Mouse (Mus musculus) embryonic facial prominence, embryonic 14.5 days (tissue): Measurements from ENCODE around the gene Hip1. TPM values are rescaled to one million over a fixed set of nuclear protein-coding genes. Genes with fewer than 3 reads are reported as not detected.
A peak's percentile ranks its signal among the peaks of the same experiment; 100 is the strongest.

Experiments
- ATAC-seq: fragments of 200-750 bp; cut with Nextera tagmentation; 2 replicates; pipeline ENCODE4 v1.8.0; 2017; ENCODE audit warnings: low read depth, moderate number of reproducible peaks, moderate TSS enrichment
- DNase-seq: peaks from one replicate; pipeline ENCODE4 v3.0.0-alpha.2; 2015; ENCODE audit warnings: low spot score
- H3K27ac ChIP-seq: fragments of 300-500 bp; sonication (generic); replicated peaks from 2 replicates; pipeline ENCODE4 v1.5.1; 2014; ENCODE audit warnings: low read depth, mild to moderate bottlenecking, low read length, moderate library complexity
- H3K27me3 ChIP-seq: fragments of 300-500 bp; sonication (generic); replicated peaks from 2 replicates; pipeline ENCODE4 v1.6.1; 2014; ENCODE audit warnings: low read length; ENCODE audit not compliant: control insufficient read depth, insufficient read depth
- H3K36me3 ChIP-seq: fragments of 300-500 bp; sonication (generic); 2 replicates; pipeline ENCODE4 v1.6.1; 2014; ENCODE audit warnings: low read length, mixed read lengths; ENCODE audit not compliant: control insufficient read depth, insufficient read depth
- H3K4me1 ChIP-seq: fragments of 300-500 bp; sonication (generic); 2 replicates; pipeline ENCODE4 v1.6.1; 2014; ENCODE audit warnings: antibody characterized with exemption, low read length; ENCODE audit not compliant: control insufficient read depth, insufficient read depth
- H3K4me2 ChIP-seq: fragments of 300-500 bp; sonication (generic); 2 replicates; pipeline ENCODE4 v1.6.1; 2014; ENCODE audit warnings: low read depth, mild to moderate bottlenecking, low read length, moderate library complexity, mixed read lengths
- H3K4me3 ChIP-seq: fragments of 300-500 bp; sonication (generic); 2 replicates; pipeline ENCODE4 v1.5.1; 2014; ENCODE audit warnings: low read depth, mild to moderate bottlenecking, low read length
- H3K9ac ChIP-seq: fragments of 300-500 bp; sonication (generic); 2 replicates; pipeline ENCODE4 v1.6.1; 2014; ENCODE audit warnings: low read depth, mild to moderate bottlenecking, low read length, moderate library complexity, mixed read lengths
- H3K9me3 ChIP-seq: fragments of 300-500 bp; sonication (generic); 2 replicates; pipeline ENCODE4 v1.6.1; 2016; ENCODE audit warnings: low read length; ENCODE audit not compliant: control insufficient read depth
- WGBS: fragments of 180-500 bp; shearing (Covaris S2); extraction: QIAGEN DNeasy Blood & Tissue Kit; methylation state at CpG from one replicate; pipeline ENCODE4 v1.1.7; 2014; 5-methylcytosine and 5-hydroxymethylcytosine counted together
- polyA plus RNA-seq: library from polyadenylated mRNA; unstranded; fragments of >200 nt; fragmentation: Nextera tagmentation; extraction: Ambion mirVana; gene quantifications from 2 replicates; pipeline ENCODE4 v1.2.1, GENCODE M21; 2014

Gene Hip1
- polyA plus RNA-seq, 1 experiment from 2014 or later = 45.6 TPM

DNA sequence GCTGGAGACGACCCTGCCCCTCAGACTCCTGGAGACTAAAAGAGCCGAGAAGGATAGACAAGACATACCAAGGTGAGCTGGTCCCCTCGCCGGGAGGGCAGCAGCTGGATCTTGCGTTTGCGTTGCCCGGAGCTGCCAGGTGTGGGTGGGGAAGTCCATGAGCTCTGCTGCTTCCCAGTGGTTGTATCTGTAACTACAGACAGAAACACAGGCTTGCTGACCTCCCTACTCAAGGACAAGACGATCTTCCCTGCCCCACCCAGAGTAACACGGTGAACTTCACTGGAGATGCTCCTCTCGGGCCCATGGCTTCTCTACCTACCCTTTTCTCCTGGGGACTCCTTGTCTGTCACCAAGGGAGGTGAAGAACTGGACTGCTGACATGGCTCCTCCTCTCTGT is 161.1 kb downstream of the Hip1 start:
- no peak overlapping the region for H3K9ac ChIP-seq
- no peak overlapping the region for H3K4me3 ChIP-seq
- WGBS = 87% methylated on average over 10 of the region's 10 CpGs
- no peaks in the 10 kb centered on the region for H3K9me3 ChIP-seq
- no peaks in the 10 kb centered on the region for H3K27me3 ChIP-seq
- ATAC-seq (no peak), DNase-seq (no peak)
- H3K36me3 ChIP-seq = peaks cover 98% of the 10 kb centered on the region
- no peak overlapping the region for H3K27ac ChIP-seq
- H3K4me2 ChIP-seq = no peak overlapping the region
- no peaks in the 10 kb centered on the region for H3K4me1 ChIP-seq

DNA sequence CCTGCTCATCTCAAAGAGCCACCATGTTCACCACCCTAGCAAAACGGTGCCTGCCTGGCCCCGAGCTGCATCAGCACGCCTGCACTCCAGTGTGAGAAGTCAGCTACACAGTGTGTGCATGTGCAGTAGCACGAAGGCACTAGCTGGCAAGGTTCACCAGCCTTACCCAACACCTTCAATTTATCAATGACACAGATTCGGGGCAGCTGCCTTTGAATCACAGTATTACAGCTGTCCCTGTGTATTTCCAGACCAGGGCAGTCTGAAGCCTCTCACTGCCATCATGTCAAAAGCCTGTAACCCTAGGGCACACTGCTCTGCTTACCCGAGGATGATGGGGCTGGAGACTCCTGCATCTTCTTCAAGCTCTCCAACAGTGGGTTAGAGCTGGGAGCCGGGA is 162.2 kb downstream of the Hip1 start:
- WGBS = 84% methylated on average over 7 of the region's 7 CpGs
- no peak overlapping the region for H3K9ac ChIP-seq
- H3K9me3 ChIP-seq = no peaks in the 10 kb centered on the region
- no peaks in the 10 kb centered on the region for H3K27me3 ChIP-seq
- ATAC-seq (no peak), DNase-seq (no peak)
- no peak overlapping the region for H3K4me2 ChIP-seq
- peaks cover 98% of the 10 kb centered on the region for H3K36me3 ChIP-seq
- no peaks in the 10 kb centered on the region for H3K4me1 ChIP-seq
- H3K27ac ChIP-seq = no peak overlapping the region
- no peak overlapping the region for H3K4me3 ChIP-seq

DNA sequence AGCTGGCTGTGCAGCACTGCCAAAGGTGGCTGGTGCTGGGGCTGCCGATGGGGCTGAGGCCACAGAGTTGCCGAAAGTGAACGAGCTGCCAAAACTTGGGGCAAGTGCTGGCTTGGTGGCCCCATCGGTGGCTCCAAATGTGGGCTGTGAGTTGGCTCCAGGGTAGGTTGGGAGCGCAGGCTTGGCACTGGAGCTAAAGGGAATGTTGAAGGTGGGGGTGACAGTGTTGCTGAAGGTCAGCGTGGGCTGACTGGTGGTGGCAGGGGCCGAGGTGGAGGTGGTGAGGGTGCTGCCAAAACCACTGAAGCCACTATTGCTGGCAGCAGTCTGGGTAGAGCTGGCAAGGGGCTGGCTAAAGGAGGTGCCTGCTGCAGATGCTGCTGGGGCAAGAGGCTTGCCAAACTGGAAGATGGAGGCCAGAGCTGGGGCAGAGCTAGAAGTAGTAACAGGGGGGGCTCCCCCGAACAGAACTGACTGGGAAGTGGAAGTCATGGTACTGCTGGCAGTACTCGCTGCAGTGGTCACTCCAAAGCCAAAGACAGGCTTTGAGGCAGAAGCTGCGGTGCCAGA is 163.5 kb downstream of the Hip1 start:
- no peaks in the 10 kb centered on the region for H3K9me3 ChIP-seq
- 89% methylated on average over 9 of the region's 10 CpGs for WGBS
- ATAC-seq = no peak
- H3K4me3 ChIP-seq = no peak overlapping the region
- 0 out of 2 replicates have a peak overlapping the region, but pooled peaks have one; percentile 8 for H3K9ac ChIP-seq
- no peaks in the 10 kb centered on the region for H3K4me1 ChIP-seq
- no peak overlapping the region for H3K4me2 ChIP-seq
- H3K36me3 ChIP-seq = peaks cover 91% of the 10 kb centered on the region
- no peaks in the 10 kb centered on the region for H3K27me3 ChIP-seq
- no peak overlapping the region for H3K27ac ChIP-seq
- DNase-seq = no peak

DNA sequence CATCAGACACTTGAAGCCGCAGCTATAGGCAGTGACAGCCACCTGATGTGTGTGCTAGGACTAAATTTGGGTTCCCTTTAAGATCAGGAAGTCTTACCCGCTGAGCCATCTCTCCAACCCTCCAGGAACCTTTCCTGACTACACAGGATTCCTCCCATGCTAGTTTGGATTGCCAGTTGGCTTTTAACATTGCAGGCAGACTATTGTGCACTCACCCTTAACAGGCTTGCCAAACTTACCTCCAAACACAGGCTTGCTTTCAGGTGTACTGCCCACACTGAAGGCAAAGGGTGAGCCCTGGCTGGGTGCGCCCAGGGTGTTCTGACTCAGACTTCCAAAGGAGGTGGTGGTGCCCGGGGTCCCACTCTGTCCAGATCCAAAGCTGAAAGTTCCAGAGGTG is 164.2 kb downstream of the Hip1 start:
- Histone ChIP-seq H3K9ac (no peak overlapping the region), H3K4me3 (no peak overlapping the region), H3K27me3 (no peaks in the 10 kb centered on the region), H3K9me3 (no peaks in the 10 kb centered on the region), H3K4me2 (no peak overlapping the region), H3K4me1 (no peaks in the 10 kb centered on the region), H3K36me3 (peaks cover 92% of the 10 kb centered on the region), H3K27ac (no peak overlapping the region)
- ATAC-seq = no peak
- WGBS = 93% methylated on average over 4 of the region's 4 CpGs
- no peak for DNase-seq

DNA sequence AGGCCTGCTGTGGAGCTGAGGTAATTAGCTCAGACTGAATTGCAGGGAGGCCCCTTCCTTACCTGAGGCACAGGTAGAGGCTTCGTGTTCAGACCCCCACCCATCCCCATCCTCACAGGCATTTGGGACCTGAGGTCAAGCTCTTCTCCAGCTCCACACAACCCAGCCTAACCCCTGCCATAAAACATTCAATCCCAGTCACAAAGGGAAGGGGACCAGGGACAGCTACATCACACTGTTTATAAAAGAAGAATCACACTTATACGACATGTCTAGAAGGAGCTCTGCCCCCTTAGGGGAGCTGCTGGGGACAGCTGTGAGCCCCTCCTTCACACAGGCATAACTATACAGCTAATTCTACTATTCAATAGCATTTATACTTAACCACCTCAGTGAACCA is 168.6 kb downstream of the Hip1 start:
- Histone ChIP-seq H3K4me2 (no peak overlapping the region), H3K9me3 (no peaks in the 10 kb centered on the region), H3K27ac (no peak overlapping the region), H3K36me3 (peaks cover 90% of the 10 kb centered on the region), H3K4me1 (no peaks in the 10 kb centered on the region), H3K9ac (no peak overlapping the region), H3K27me3 (no peaks in the 10 kb centered on the region), H3K4me3 (no peak overlapping the region)
- no peak for ATAC-seq
- 73% methylated on average over 2 of the region's 2 CpGs for WGBS
- no peak for DNase-seq

DNA sequence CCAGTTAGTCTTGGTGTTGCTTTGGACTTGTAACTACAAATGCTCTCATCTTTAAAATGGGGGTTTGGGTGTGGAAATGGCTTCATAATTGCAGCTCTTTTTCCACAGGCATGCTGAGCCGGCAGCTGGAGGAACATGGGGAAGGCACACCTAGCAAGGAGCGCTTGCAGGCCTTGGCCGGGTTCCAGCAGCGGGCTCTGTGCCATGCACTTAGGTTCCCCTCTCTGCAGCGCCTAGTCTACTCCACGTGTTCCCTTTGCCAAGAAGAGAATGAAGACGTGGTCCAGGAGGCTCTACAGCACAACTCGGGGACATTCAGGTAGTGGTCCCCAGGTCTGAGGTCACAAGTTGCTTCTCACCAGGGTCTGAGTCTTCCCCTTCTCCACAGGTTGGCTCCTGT is 169.8 kb downstream of the Hip1 start:
- no peak overlapping the region for H3K27ac ChIP-seq
- H3K9ac ChIP-seq = no peak overlapping the region
- WGBS = 67% methylated on average over 8 of the region's 8 CpGs
- ATAC-seq (peak; percentile 51; the same call in 1 of the 2 replicates), DNase-seq (peak; percentile 42)
- no peak overlapping the region for H3K4me3 ChIP-seq
- H3K4me2 ChIP-seq = no peak overlapping the region
- H3K36me3 ChIP-seq = peaks cover 78% of the 10 kb centered on the region
- H3K4me1 ChIP-seq = peaks cover 7% of the 10 kb centered on the region; the same call in 1 of the 2 replicates
- no peaks in the 10 kb centered on the region for H3K27me3 ChIP-seq
- no peaks in the 10 kb centered on the region for H3K9me3 ChIP-seq

DNA sequence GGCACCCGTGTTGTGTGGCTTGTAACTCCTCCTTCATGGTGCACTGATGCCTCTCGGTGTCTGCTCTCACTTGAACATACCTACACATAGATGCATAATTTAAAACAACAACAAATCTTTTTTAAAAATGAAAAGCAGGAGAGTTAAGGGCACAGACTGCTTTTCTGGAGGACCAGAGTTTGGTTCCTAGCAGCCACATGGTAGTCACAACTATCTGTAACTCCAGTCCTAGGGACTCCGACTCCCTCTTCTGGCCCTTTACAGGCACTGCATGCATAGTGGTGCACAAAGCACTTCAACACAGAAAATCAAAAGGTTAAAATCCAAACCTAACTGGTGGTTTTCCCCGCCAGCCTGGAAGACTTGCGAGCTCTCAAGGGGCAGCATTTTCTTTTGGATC is 171.3 kb downstream of the Hip1 start:
- WGBS = 97% methylated on average over 5 of the region's 5 CpGs
- no peaks in the 10 kb centered on the region for H3K9me3 ChIP-seq
- no peak for DNase-seq
- H3K4me3 ChIP-seq = no peak overlapping the region
- no peak overlapping the region for H3K9ac ChIP-seq
- no peak overlapping the region for H3K4me2 ChIP-seq
- no peaks in the 10 kb centered on the region for H3K27me3 ChIP-seq
- H3K27ac ChIP-seq = no peak overlapping the region
- peaks cover 63% of the 10 kb centered on the region for H3K36me3 ChIP-seq
- no peak for ATAC-seq
- H3K4me1 ChIP-seq = peaks cover 7% of the 10 kb centered on the region; the same call in 1 of the 2 replicates

DNA sequence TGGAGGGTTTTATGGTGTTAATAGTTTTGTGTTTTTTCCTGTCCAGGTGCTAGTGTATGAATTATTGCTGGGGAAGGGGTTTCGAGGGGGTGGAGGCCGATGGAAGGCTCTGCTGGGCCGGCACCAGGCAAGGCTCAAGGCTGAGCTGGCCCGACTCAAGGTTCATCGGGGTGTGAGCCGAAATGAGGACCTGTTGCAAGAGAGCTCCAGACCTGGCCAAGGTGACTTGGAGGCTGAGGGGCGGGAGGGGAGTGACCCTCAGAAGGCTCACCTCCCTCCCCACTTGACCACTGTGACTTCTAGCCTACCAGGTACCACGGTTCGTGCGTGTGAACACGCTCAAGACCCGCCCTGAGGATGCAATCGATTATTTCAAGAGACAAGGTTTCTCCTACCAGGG is 173.7 kb downstream of the Hip1 start:
- no peaks in the 10 kb centered on the region for H3K9me3 ChIP-seq
- H3K27ac ChIP-seq = no peak overlapping the region
- 94% methylated on average over 13 of the region's 13 CpGs for WGBS
- ATAC-seq (no peak), DNase-seq (no peak)
- no peak overlapping the region for H3K9ac ChIP-seq
- peaks cover 45% of the 10 kb centered on the region for H3K36me3 ChIP-seq
- H3K4me3 ChIP-seq = no peak overlapping the region
- H3K4me2 ChIP-seq = peak overlapping the region; percentile 82; the same call in 1 of the 2 replicates
- peaks cover 7% of the 10 kb centered on the region; the same call in 1 of the 2 replicates for H3K4me1 ChIP-seq
- no peaks in the 10 kb centered on the region for H3K27me3 ChIP-seq
